Mouse (Mus musculus) hindbrain, postnatal 0 days (tissue): Measurements from ENCODE around the gene Mdga2. TPM values are rescaled to one million over a fixed set of nuclear protein-coding genes. Genes with fewer than 3 reads are reported as not detected.

Experiments
- ATAC-seq: fragments of 200-750 bp; cut with Nextera tagmentation; 2 replicates; pipeline ENCODE4 v1.8.0; 2017; ENCODE audit warnings: mild to moderate bottlenecking, moderate TSS enrichment, moderate library complexity
- DNase-seq: peaks from one replicate; pipeline ENCODE4 v3.0.0-alpha.2; 2015; ENCODE audit warnings: low spot score
- H3K27ac ChIP-seq: fragments of 300-500 bp; sonication (generic); 2 replicates; pipeline ENCODE4 v1.5.1; 2014; ENCODE audit warnings: mild to moderate bottlenecking
- H3K27me3 ChIP-seq: fragments of 300-500 bp; sonication (generic); 2 replicates; pipeline ENCODE4 v1.6.1; 2014; ENCODE audit warnings: low read length, mixed read lengths; ENCODE audit not compliant: insufficient read depth
- H3K36me3 ChIP-seq: fragments of 300-500 bp; sonication (generic); 2 replicates; pipeline ENCODE4 v1.6.1; 2014; ENCODE audit warnings: low read length, mixed read lengths; ENCODE audit not compliant: insufficient read depth
- H3K4me1 ChIP-seq: fragments of 300-500 bp; sonication (generic); 2 replicates; pipeline ENCODE4 v1.6.1; 2014; ENCODE audit warnings: antibody characterized with exemption, low read length, mixed read lengths; ENCODE audit not compliant: insufficient read depth
- H3K4me2 ChIP-seq: fragments of 300-500 bp; sonication (generic); 2 replicates; pipeline ENCODE4 v1.6.1; 2014; ENCODE audit warnings: low read depth, mild to moderate bottlenecking, low read length, moderate library complexity, mixed read lengths
- H3K4me3 ChIP-seq: fragments of 300-500 bp; sonication (generic); 2 replicates; pipeline ENCODE4 v1.5.1; 2014; ENCODE audit warnings: low read length
- H3K9ac ChIP-seq: fragments of 300-500 bp; sonication (generic); replicated peaks from 2 replicates; pipeline ENCODE4 v1.6.1; 2014; ENCODE audit warnings: mild to moderate bottlenecking, low read length, moderate library complexity, mixed read lengths
- H3K9me3 ChIP-seq: fragments of 300-500 bp; sonication (generic); 2 replicates; pipeline ENCODE4 v1.6.1; 2016; ENCODE audit warnings: low read length, mixed read lengths
- CTCF ChIP-seq: IDR thresholded peaks from 2 replicates; pipeline ENCODE4 v1.5.1; 2016; ENCODE audit warnings: antibody characterized with exemption, control low read depth, low read depth
- WGBS: fragments of 180-500 bp; shearing (Covaris S2); extraction: QIAGEN DNeasy Blood & Tissue Kit; methylation state at CpG from one replicate; pipeline ENCODE4 v1.1.7; 2014; 5-methylcytosine and 5-hydroxymethylcytosine counted together
- polyA plus RNA-seq: library from polyadenylated mRNA; unstranded; fragments of >200 nt; fragmentation: Nextera tagmentation; extraction: Ambion mirVana; gene quantifications from 2 replicates; pipeline ENCODE4 v1.2.1, GENCODE M21; 2015
- total RNA-seq: library from RNA; depleted of rRNA; stranded (reverse); fragments of >200 nt; gene quantifications from 2 replicates; pipeline ENCODE4 v1.2.3, GENCODE M21; 2014

Gene Mdga2
- total and polyA plus RNA-seq, 2 experiments from 2014 or later, result 44.9 to 57.3 TPM

GRCm38 (mm10) chr12:67011368-67011767, 211.0 kb downstream of the Mdga2 start:
- ATAC-seq (peak; percentile 63; the same call in 1 of the 2 replicates), DNase-seq (peak; percentile 45)
- no peaks in the 10 kb centered on the region for H3K9me3 ChIP-seq
- no peak for TF ChIP-seq CTCF
- no peak overlapping the region for H3K4me3 ChIP-seq
- H3K4me1 ChIP-seq, result no peaks in the 10 kb centered on the region
- peak overlapping the region; percentile 41; the same call in 1 of the 2 replicates for H3K27ac ChIP-seq
- no peak overlapping the region for H3K4me2 ChIP-seq
- no peaks in the 10 kb centered on the region for H3K27me3 ChIP-seq
- no peaks in the 10 kb centered on the region for H3K36me3 ChIP-seq
- 49% methylated on average over 4 of the region's 4 CpGs for WGBS
- no peak overlapping the region for H3K9ac ChIP-seq

- no peaks in the 10 kb centered on the region for H3K36me3 ChIP-seq
- no peak overlapping the region for H3K4me3 ChIP-seq
- no peak overlapping the region for H3K4me2 ChIP-seq
- no peaks in the 10 kb centered on the region for H3K4me1 ChIP-seq
- DNase-seq (no peak), ATAC-seq (no peak)
- 92% methylated on average over 4 of the region's 4 CpGs for WGBS
- H3K9me3 ChIP-seq, result no peaks in the 10 kb centered on the region
- TF ChIP-seq CTCF, result no peak
- H3K9ac ChIP-seq, result no peak overlapping the region
- no peaks in the 10 kb centered on the region for H3K27me3 ChIP-seq
- no peak overlapping the region for H3K27ac ChIP-seq
Measured at GRCm38 (mm10) chr12:67010318-67010717, 212.0 kb downstream of the Mdga2 start.

GRCm38 (mm10) chr12:67009191-67009590, 213.2 kb downstream of the Mdga2 start:
- DNase-seq (no peak), ATAC-seq (no peak)
- no peak overlapping the region for H3K4me2 ChIP-seq
- no peak for TF ChIP-seq CTCF
- no peaks in the 10 kb centered on the region for H3K27me3 ChIP-seq
- 80% methylated on average over 3 of the region's 3 CpGs for WGBS
- no peak overlapping the region for H3K9ac ChIP-seq
- H3K4me1 ChIP-seq, result no peaks in the 10 kb centered on the region
- H3K9me3 ChIP-seq, result no peaks in the 10 kb centered on the region
- no peak overlapping the region for H3K27ac ChIP-seq
- no peaks in the 10 kb centered on the region for H3K36me3 ChIP-seq
- H3K4me3 ChIP-seq, result no peak overlapping the region

- H3K9me3 ChIP-seq, result no peaks in the 10 kb centered on the region
- H3K36me3 ChIP-seq, result no peaks in the 10 kb centered on the region
- no peak overlapping the region for H3K4me3 ChIP-seq
- H3K27me3 ChIP-seq, result no peaks in the 10 kb centered on the region
- DNase-seq, result peak; percentile 9
- no peak for TF ChIP-seq CTCF
- H3K27ac ChIP-seq, result no peak overlapping the region
- no peak overlapping the region for H3K4me2 ChIP-seq
- 64% methylated on average over 3 of the region's 3 CpGs for WGBS
- 0 out of 2 replicates have a peak, but pooled peaks have one; percentile 7 for ATAC-seq
- no peak overlapping the region for H3K9ac ChIP-seq
- H3K4me1 ChIP-seq, result no peaks in the 10 kb centered on the region
Measured at GRCm38 (mm10) chr12:66954129-66954528, 268.2 kb downstream of the Mdga2 start.

- H3K27me3 ChIP-seq, result no peaks in the 10 kb centered on the region
- no peak overlapping the region for H3K4me2 ChIP-seq
- H3K9ac ChIP-seq, result no peak overlapping the region
- DNase-seq (no peak), ATAC-seq (no peak)
- H3K4me1 ChIP-seq, result no peaks in the 10 kb centered on the region
- H3K4me3 ChIP-seq, result no peak overlapping the region
- H3K9me3 ChIP-seq, result no peaks in the 10 kb centered on the region
- no peak overlapping the region for H3K27ac ChIP-seq
- TF ChIP-seq CTCF, result no peak
- no peaks in the 10 kb centered on the region for H3K36me3 ChIP-seq
- WGBS, result 83% methylated on average over 5 of the region's 5 CpGs
Measured at GRCm38 (mm10) chr12:66915741-66916140, 306.6 kb downstream of the Mdga2 start.

- H3K4me3 ChIP-seq, result no peak overlapping the region
- no peak overlapping the region for H3K9ac ChIP-seq
- H3K36me3 ChIP-seq, result no peaks in the 10 kb centered on the region
- WGBS, result 61% methylated on average over 4 of the region's 4 CpGs
- H3K27ac ChIP-seq, result no peak overlapping the region
- H3K9me3 ChIP-seq, result no peaks in the 10 kb centered on the region
- no peaks in the 10 kb centered on the region for H3K4me1 ChIP-seq
- TF ChIP-seq CTCF, result no peak
- ATAC-seq, result no peak
- H3K4me2 ChIP-seq, result no peak overlapping the region
- no peak for DNase-seq
- H3K27me3 ChIP-seq, result no peaks in the 10 kb centered on the region
Measured at GRCm38 (mm10) chr12:66899366-66899765, 323.0 kb downstream of the Mdga2 start.

GRCm38 (mm10) chr12:66896790-66897189, 325.6 kb downstream of the Mdga2 start:
- Histone ChIP-seq H3K4me2 (no peak overlapping the region), H3K4me1 (no peaks in the 10 kb centered on the region), H3K27ac (no peak overlapping the region), H3K9ac (no peak overlapping the region), H3K36me3 (no peaks in the 10 kb centered on the region), H3K27me3 (no peaks in the 10 kb centered on the region), H3K4me3 (no peak overlapping the region), H3K9me3 (no peaks in the 10 kb centered on the region)
- ATAC-seq (no peak), DNase-seq (no peak)
- no peak for TF ChIP-seq CTCF
- 93% methylated on average over 3 of the region's 3 CpGs for WGBS
